ENCODE assay signal across 8 mouse cellular contexts in genomic region chr6:112207229-112207628, GRCm38 (mm10).
DNase-seq lines count a peak whose midpoint lies in the region; ATAC-seq and TF ChIP-seq lines count a peak whose summit lies in the region.

No protein-coding gene starts in this region.

- dilution Hi-C loops in CH12.LX (cut with MboI; ENCODE audit: extremely low pct_ligation_motif_present, extremely low pct_unique_long_range_greater_than_20kb, low sequenced_read_pairs): no loop called here

- no peak overlapping the region for H3K9ac ChIP-seq in kidney, embryonic 16.5 days (replicated peaks; ENCODE audit: low read length)
- no peak overlapping the region for H3K9ac ChIP-seq in CH12.LX (ENCODE audit: insufficient read depth, low read depth)
- no peak overlapping the region for H3K9ac ChIP-seq in heart, postnatal 0 days (replicated peaks; ENCODE audit: low read depth, low read length)
- H3K9ac ChIP-seq in neural tube, embryonic 13.5 days: no peak overlapping the region

- no peaks in the 10 kb centered on the region for H3K79me2 ChIP-seq in CH12.LX (replicated peaks; ENCODE audit: control insufficient read depth, extremely low read depth, insufficient read depth, poor library complexity, severe bottlenecking)

- no peak overlapping the region for H3K27ac ChIP-seq in kidney, adult 2 months (ENCODE audit: insufficient read depth, low read depth, low read length)
- no peak overlapping the region for H3K27ac ChIP-seq in kidney, embryonic 16.5 days (ENCODE audit: low read length)
- H3K27ac ChIP-seq in CH12.LX (ENCODE audit: insufficient read depth, low read depth): no peak overlapping the region
- no peak overlapping the region for H3K27ac ChIP-seq in heart, postnatal 0 days (ENCODE audit: low read depth)
- no peak overlapping the region for H3K27ac ChIP-seq in neural tube, embryonic 13.5 days (replicated peaks)

- WGBS in kidney, adult 2 months: 9% methylated on average over 5 of the region's 5 CpGs
- WGBS in kidney, embryonic 16.5 days: 23% methylated on average over 5 of the region's 5 CpGs
- WGBS in heart, postnatal 0 days: 16% methylated on average over 5 of the region's 5 CpGs
- WGBS in neural tube, embryonic 13.5 days: 37% methylated on average over 5 of the region's 5 CpGs

- no peak overlapping the region for H3K4me3 ChIP-seq in kidney, adult 2 months (ENCODE audit: insufficient read depth, low read depth, low read length)
- no peak overlapping the region for H3K4me3 ChIP-seq in kidney, embryonic 16.5 days (ENCODE audit: low read length)
- no peak overlapping the region for H3K4me3 ChIP-seq in CH12.LX (replicated peaks in 1 of 3; ENCODE audit: low read depth in 2 of 3, low read length in 2 of 3, poor library complexity in 1 of 3)
- H3K4me3 ChIP-seq in heart, postnatal 0 days (ENCODE audit: low read depth, low read length): no peak overlapping the region
- no peak overlapping the region for H3K4me3 ChIP-seq in neural tube, embryonic 13.5 days

- TF ChIP-seq RAD21 in CH12.LX (IDR thresholded peaks at IDR 0.05; ENCODE audit: low read depth, low read length): peak; percentile 57

- intact Hi-C loops in left cerebral cortex, postnatal 25 days (cut with DNase I): loop anchor here (1.0 to 5.0 kb wide), 3 partner anchors 67 to 275 kb away; no protein-coding TSS in a partner anchor

- H3K27me3 ChIP-seq in kidney, adult 2 months (replicated peaks; ENCODE audit: control insufficient read depth, insufficient read depth, low read length): no peaks in the 10 kb centered on the region
- H3K27me3 ChIP-seq in kidney, embryonic 16.5 days (ENCODE audit: insufficient read depth, low read length): no peaks in the 10 kb centered on the region
- H3K27me3 ChIP-seq in CH12.LX (replicated peaks): peaks cover 4% of the 10 kb centered on the region
- H3K27me3 ChIP-seq in heart, postnatal 0 days (ENCODE audit: control insufficient read depth, insufficient read depth, low read length): no peaks in the 10 kb centered on the region
- no peaks in the 10 kb centered on the region for H3K27me3 ChIP-seq in neural tube, embryonic 13.5 days

- no peak for TF ChIP-seq POLR2A in kidney, adult 2 months (IDR thresholded peaks at IDR 0.05; ENCODE audit: low read depth, low read length)
- TF ChIP-seq POLR2A in CH12.LX (IDR thresholded peaks at IDR 0.05; ENCODE audit: low read depth, low read length): no peak

- peaks cover 6% of the 10 kb centered on the region; the same call in 1 of the 2 replicates for H3K4me1 ChIP-seq in kidney, adult 2 months (ENCODE audit: control insufficient read depth, insufficient read depth, low read length)
- H3K4me1 ChIP-seq in kidney, embryonic 16.5 days (ENCODE audit: insufficient read depth, low read length): peaks cover 14% of the 10 kb centered on the region
- no peaks in the 10 kb centered on the region for H3K4me1 ChIP-seq in CH12.LX (ENCODE audit: control insufficient read depth in 1 of 2, insufficient read depth in 2 of 2)
- H3K4me1 ChIP-seq in heart, postnatal 0 days (ENCODE audit: control insufficient read depth, insufficient read depth): 0 out of 2 replicates have a peak, but pooled peaks cover 5% of the 10 kb centered on the region
- peaks cover 16% of the 10 kb centered on the region for H3K4me1 ChIP-seq in neural tube, embryonic 13.5 days (replicated peaks)

- no peak for TF ChIP-seq EP300 in CH12.LX (IDR thresholded peaks at IDR 0.05; ENCODE audit: low read length)
- no peak for TF ChIP-seq EP300 in heart, postnatal 0 days (IDR thresholded peaks at IDR 0.05; ENCODE audit: low read depth)

- TF ChIP-seq CTCF in kidney, adult 2 months (conservative IDR thresholded peaks at IDR 0.05; ENCODE audit: insufficient read depth, insufficient read length, low read depth, low read length): peak; percentile 43
- peak; percentile 30 to 61 for TF ChIP-seq CTCF in CH12.LX (conservative IDR thresholded peaks at IDR 0.05 in 1 of 2, IDR thresholded peaks at IDR 0.05 in 1 of 2; ENCODE audit: low read depth in 2 of 2, low read length in 2 of 2)
- TF ChIP-seq CTCF in heart, postnatal 0 days (IDR thresholded peaks at IDR 0.05; ENCODE audit: low read depth): peak; percentile 94

- no peaks in the 10 kb centered on the region for H3K36me3 ChIP-seq in kidney, adult 2 months (ENCODE audit: control insufficient read depth, insufficient read depth, low read length)
- H3K36me3 ChIP-seq in kidney, embryonic 16.5 days (ENCODE audit: insufficient read depth, low read length): no peaks in the 10 kb centered on the region
- no peaks in the 10 kb centered on the region for H3K36me3 ChIP-seq in CH12.LX (replicated peaks in 1 of 2; ENCODE audit: control insufficient read depth in 1 of 2, insufficient read depth in 1 of 2, low read length in 1 of 2)
- H3K36me3 ChIP-seq in heart, postnatal 0 days (replicated peaks; ENCODE audit: control insufficient read depth, insufficient read depth, low read length): no peaks in the 10 kb centered on the region
- H3K36me3 ChIP-seq in neural tube, embryonic 13.5 days: no peaks in the 10 kb centered on the region

- H3K4me2 ChIP-seq in kidney, embryonic 16.5 days (replicated peaks; ENCODE audit: low read depth, low read length): no peak overlapping the region
- H3K4me2 ChIP-seq in CH12.LX (ENCODE audit: insufficient read depth, low read depth, poor library complexity, severe bottlenecking): no peak overlapping the region
- H3K4me2 ChIP-seq in heart, postnatal 0 days (ENCODE audit: low read depth, low read length): no peak overlapping the region
- no peak overlapping the region for H3K4me2 ChIP-seq in neural tube, embryonic 13.5 days

- ATAC-seq in kidney, embryonic 16.5 days (ENCODE audit: low FRiP score, low TSS enrichment): no peak
- no peak for ATAC-seq in heart, postnatal 0 days (ENCODE audit: insufficient read depth, low read depth)
- peak; percentile 49 for ATAC-seq in neural tube, embryonic 13.5 days (ENCODE audit: low read depth)
- no peak for ATAC-seq in monocyte, adult 5-6 weeks (replicated peaks; ENCODE audit: insufficient number of reproducible peaks, low FRiP score, low TSS enrichment, poor library complexity, severe bottlenecking)

- DNase-seq in kidney, adult 2 months: peak; percentile 73
- peak; percentile 52 for DNase-seq in CH12.LX (ENCODE audit: extremely low read depth)
- DNase-seq in c-Kit-positive CD71-positive TER-119-negative erythroid progenitor cells, embryonic 14.5 days (ENCODE audit: low read depth): peak; percentile 13
- DNase-seq in heart, postnatal 0 days (ENCODE audit: low spot score): peak; percentile 74
- DNase-seq in left cerebral cortex, postnatal 25 days (ENCODE audit: low spot score in 2 of 2): peak; percentile 58 to 74

- in situ Hi-C loops in CH12.LX (cut with MboI; ENCODE audit: low pct_ligation_motif_present, low pct_unique_long_range_greater_than_20kb, low sequenced_read_pairs): no loop called here

- H3K9me3 ChIP-seq in kidney, embryonic 16.5 days (ENCODE audit: low read length): no peaks in the 10 kb centered on the region
- peaks cover 47% of the 10 kb centered on the region for H3K9me3 ChIP-seq in CH12.LX (replicated peaks; ENCODE audit: low read length)
- no peaks in the 10 kb centered on the region for H3K9me3 ChIP-seq in heart, postnatal 0 days (replicated peaks; ENCODE audit: control insufficient read depth, low read length)
- H3K9me3 ChIP-seq in neural tube, embryonic 13.5 days: no peaks in the 10 kb centered on the region

TF ChIP-seq in CH12.LX, 34 proteins besides CTCF, POLR2A, EP300 and RAD21:
- TF ChIP-seq SMC3 (IDR thresholded peaks at IDR 0.05; ENCODE audit: low read depth, low read length) (peak; percentile 45), MAZ (IDR thresholded peaks at IDR 0.05; ENCODE audit: low read depth, low read length) (no peak)

Comparison
In these comparisons a context has a peak if more than half of its experiments do, and no peak if none do; other contexts are left out.
1. DNase-seq: peak in every context shown above with its lines; median percentile 74 in heart, postnatal 0 days; 73 in kidney, adult 2 months; 66 in left cerebral cortex, postnatal 25 days; 52 in CH12.LX; 13 in c-Kit-positive CD71-positive TER-119-negative erythroid progenitor cells, embryonic 14.5 days.
2. CTCF ChIP-seq: peak in every context shown above with its lines; median percentile 94 in heart, postnatal 0 days; 46 in CH12.LX; 43 in kidney, adult 2 months.